Mouse (Mus musculus) G1E (cell line): ENCODE results near the gene Gmds.

ENCODE experiments used
- CTCF ChIP-seq: IDR thresholded peaks from 2 replicates; pipeline ENCODE4 v1.5.1; 2012; ENCODE audit warnings: low read depth, low read length, inconsistent platforms, mixed read lengths
- GATA1 ChIP-seq: IDR thresholded peaks from 2 replicates; pipeline ENCODE4 v1.6.1; 2012; ENCODE audit warnings: borderline replicate concordance, low read length, inconsistent platforms, mixed read lengths
- POLR2AphosphoS5 ChIP-seq: IDR thresholded peaks from 2 replicates; pipeline ENCODE4 v1.6.1; 2012; ENCODE audit warnings: low read depth, low read length, inconsistent platforms; ENCODE audit not compliant: insufficient replicate concordance
- TAL1 ChIP-seq: conservative IDR thresholded peaks from 2 replicates; pipeline ENCODE4 v1.6.1; 2012; ENCODE audit warnings: low read depth, low read length, inconsistent platforms, mixed read lengths

- no peak for TF ChIP-seq CTCF
- TF ChIP-seq POLR2AphosphoS5: no peak
- no peak for TF ChIP-seq TAL1
- no peak for TF ChIP-seq GATA1
These were observed 558.2 kb downstream of the Gmds start for GRCm38 (mm10) chr13:31780299-31780698.
